Mouse (Mus musculus): ENCODE results near the gene Edem3.

DNA sequence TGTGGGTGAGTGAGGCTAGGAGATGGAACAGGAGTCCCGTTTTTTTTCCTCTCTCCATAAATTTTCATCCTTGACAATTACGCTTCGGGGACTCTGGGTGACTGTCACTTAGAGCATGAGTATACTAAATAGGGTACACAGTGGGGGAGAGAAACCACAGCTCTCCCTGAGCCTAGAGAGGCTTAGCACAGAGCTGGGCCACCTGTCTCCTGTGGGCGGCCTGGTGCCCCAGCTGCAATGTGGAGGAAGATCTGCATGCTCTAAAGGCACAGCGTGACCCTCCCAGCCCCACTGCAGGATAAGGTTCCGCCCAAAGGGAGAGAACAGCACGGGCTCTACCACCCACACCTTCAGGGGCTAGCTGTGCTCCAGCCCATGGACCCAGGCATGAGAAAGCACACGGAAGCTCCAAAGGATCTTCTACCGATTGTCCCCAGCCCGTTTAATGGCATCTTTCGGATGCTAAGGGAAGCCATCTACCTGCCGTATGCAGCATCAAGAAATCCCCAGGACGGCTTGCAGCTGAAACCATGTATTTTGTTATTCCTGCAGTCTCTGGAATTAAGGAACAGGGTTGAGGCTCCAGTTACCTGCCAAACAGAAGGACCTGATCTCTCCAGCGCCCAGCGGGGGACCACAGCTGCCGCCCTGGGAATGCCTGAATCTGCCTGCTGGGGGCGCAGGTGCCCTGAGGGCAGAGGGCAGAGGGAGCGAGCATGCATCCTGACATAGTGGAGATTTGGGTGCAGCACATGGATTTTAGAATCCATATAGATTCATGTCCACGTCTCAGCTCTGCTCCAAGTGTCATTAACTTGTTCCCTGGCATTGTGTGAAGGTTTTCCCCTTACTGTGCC is 91.0 kb downstream of the Edem3 start:
- 0 out of 2 replicates have a peak, but pooled peaks have one; percentile 21 for TF ChIP-seq CTCF (IDR thresholded peaks at IDR 0.05; ENCODE audit: borderline replicate concordance, control insufficient read depth, extremely low read depth, insufficient read depth, low read length, poor library complexity)
- TF ChIP-seq POLR2A (IDR thresholded peaks at IDR 0.05; ENCODE audit: control insufficient read depth, extremely low read depth, insufficient read depth, low read length, poor library complexity) = no peak

All from thymus, adult 2 months (tissue).